Mouse (Mus musculus) cerebellum, adult 11-12 months (tissue): Measurements from ENCODE around the gene Olfr1019.

Experiments used
- DNase-seq: peaks from one replicate; pipeline ENCODE4 v3.0.0; 2022

Gene Olfr1019

GRCm38 (mm10) chr2:85845383-85845782, at the start of gene Olfr1019:
Gene Olfr1019, minus strand, starts transcription at chr2:85845483.
- no peak for DNase-seq

- no peak for DNase-seq
Measured at GRCm38 (mm10) chr2:85885340-85885739, 40.1 kb upstream of the Olfr1019 start, which contains the start of gene Olfr1023. Gene Olfr1023, plus strand, starts transcription at chr2:85885640.

GRCm38 (mm10) chr2:85868294-85868693, 23.0 kb upstream of the Olfr1019 start, which contains the start of gene Olfr1022:
Gene Olfr1022, plus strand, starts transcription at chr2:85868594.
- DNase-seq, result no peak

- DNase-seq, result no peak
Measured at GRCm38 (mm10) chr2:85846730-85847129, 1.4 kb upstream of the Olfr1019 start, which contains the start of gene Olfr1020. Gene Olfr1020, plus strand, starts transcription at chr2:85847030.

- no peak for DNase-seq
Measured at GRCm38 (mm10) chr2:85818179-85818578, 27.1 kb downstream of the Olfr1019 start, which contains the start of gene Olfr1018. Gene Olfr1018, plus strand, starts transcription at chr2:85818479.

- no peak for DNase-seq
Measured at GRCm38 (mm10) chr2:85804501-85804900, 40.8 kb downstream of the Olfr1019 start.

- DNase-seq, result no peak
Measured at GRCm38 (mm10) chr2:85802444-85802843, 42.8 kb downstream of the Olfr1019 start, which contains the start of gene Olfr1016. Gene Olfr1016, minus strand, starts transcription at chr2:85802544.

- no peak for DNase-seq
Measured at GRCm38 (mm10) chr2:85792331-85792730, 53.0 kb downstream of the Olfr1019 start.
